Mouse (Mus musculus): ENCODE results near the gene Snap47. TPM values are rescaled to one million over a fixed set of nuclear protein-coding genes. Genes with fewer than 3 reads are reported as not detected.
A peak's percentile ranks its signal among the peaks of the same experiment; 100 is the strongest.

Gene Snap47
- total RNA-seq, 2 experiments from 2014 or later: 79.3 to 92.5 TPM

- no peak for DNase-seq
These were observed 27.9 kb downstream of the Snap47 start for GRCm38 (mm10) chr11:59423010-59423588.

- DNase-seq: no peak
These were observed 29.0 kb downstream of the Snap47 start for GRCm38 (mm10) chr11:59421967-59422366.

- no peak for DNase-seq
These were observed 29.6 kb downstream of the Snap47 start for GRCm38 (mm10) chr11:59421436-59421835.

- no peak for DNase-seq
These were observed 32.3 kb downstream of the Snap47 start for GRCm38 (mm10) chr11:59418708-59419107.

GRCm38 (mm10) chr11:59412999-59413863 is 37.8 kb downstream of the Snap47 start:
- peak in 1 of 2 experiments; percentile 29 for DNase-seq

DNA sequence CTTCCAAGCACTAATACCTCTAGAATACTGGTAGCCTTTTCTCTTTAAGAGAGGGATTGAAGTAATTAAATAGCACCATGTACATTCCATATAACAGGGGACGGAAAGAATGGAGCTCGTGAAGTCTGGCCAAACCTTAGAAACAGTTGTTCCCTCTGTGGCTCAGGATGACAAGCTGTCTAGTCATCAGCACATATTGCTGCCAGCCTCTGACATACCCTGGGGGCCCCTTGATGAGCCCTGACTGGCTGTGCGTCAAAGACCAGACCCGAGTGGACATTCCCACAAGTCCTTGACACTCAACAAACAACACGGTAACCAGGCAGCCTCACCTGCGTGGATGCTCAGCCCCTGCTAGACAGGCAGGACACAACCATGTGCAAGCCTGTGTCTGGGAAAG is 38.9 kb downstream of the Snap47 start:
- DNase-seq: peak in 1 of 2 experiments; percentile 39

- DNase-seq: peak; percentile 65 to 71
These were observed 40.1 kb downstream of the Snap47 start for GRCm38 (mm10) chr11:59410851-59411250.

DNA sequence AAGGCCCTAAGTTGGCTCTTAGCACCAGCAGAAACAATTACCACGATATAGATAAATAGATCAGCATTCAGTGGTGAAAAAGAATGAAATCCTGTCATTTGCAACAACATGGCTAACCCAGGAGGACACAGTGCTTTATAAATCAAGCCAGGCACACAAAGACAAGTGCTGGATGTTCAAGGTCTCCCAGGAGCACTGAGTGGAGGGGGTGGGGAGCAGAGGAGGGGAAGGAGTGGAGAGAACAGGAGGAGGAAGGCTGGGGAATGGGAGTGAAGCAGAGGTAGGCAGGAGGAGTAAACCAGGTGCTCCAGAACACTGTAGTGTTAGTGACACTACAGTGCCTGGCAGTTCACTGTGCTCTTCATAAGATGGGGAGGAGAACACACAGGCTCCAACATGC is 45.2 kb downstream of the Snap47 start:
- peak; percentile 54 to 76 for DNase-seq

GRCm38 (mm10) chr11:59400876-59401275 is 50.1 kb downstream of the Snap47 start:
- DNase-seq: no peak

DNA sequence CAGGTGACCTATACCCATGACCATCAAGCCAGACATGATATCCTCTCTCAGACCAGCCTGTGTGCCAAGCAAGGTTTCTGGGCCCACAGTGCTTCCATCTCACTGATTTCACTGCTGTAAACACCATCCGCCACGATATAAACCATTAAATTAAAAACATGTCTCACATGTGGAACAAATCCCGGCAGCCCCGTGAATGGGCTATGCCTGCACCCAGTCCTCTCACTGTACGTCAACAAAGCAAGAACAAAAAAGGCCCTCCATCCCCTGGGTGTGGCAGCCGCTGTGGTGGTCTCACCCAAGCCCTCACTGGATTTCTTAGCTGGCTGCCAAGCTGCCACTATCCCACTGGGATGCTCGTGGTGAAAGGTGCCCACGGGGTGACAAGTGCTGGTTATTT is 51.2 kb downstream of the Snap47 start:
- DNase-seq: no peak

GRCm38 (mm10) chr11:59397536-59398371 is 53.2 kb downstream of the Snap47 start:
- DNase-seq: no peak

DNA sequence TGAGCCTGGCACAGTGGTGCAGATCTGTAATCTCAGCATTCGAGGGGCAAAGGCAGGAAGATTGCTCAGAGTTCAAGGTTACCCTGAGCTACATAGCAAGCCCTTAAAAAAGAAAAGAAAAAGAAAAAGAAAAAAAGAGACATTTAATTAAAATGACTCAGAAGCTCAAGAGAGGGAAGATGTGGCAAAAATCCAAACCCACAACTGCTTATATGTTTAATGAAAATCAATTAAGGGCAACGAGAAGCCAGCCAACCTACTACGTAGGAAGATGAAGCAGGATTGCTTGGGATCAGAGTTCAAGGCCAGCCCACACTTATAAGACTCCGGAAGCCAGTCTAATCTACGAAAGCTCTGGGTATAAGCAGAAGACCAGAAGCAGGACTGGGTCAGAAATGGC is 56.5 kb downstream of the Snap47 start:
- no peak for DNase-seq

- peak; percentile 88 to 90 for DNase-seq
These were observed 57.4 kb downstream of the Snap47 start for GRCm38 (mm10) chr11:59393591-59393990.

GRCm38 (mm10) chr11:59392300-59392699 is 58.7 kb downstream of the Snap47 start:
- peak; percentile 56 to 58 for DNase-seq

- DNase-seq: no peak
These were observed 60.5 kb downstream of the Snap47 start for GRCm38 (mm10) chr11:59390470-59390869.

GRCm38 (mm10) chr11:59389617-59390016 is 61.4 kb downstream of the Snap47 start:
- no peak for DNase-seq

- DNase-seq: no peak
These were observed 62.2 kb downstream of the Snap47 start for GRCm38 (mm10) chr11:59388806-59389205.

GRCm38 (mm10) chr11:59387471-59387870 is 63.5 kb downstream of the Snap47 start:
- DNase-seq: no peak

DNA sequence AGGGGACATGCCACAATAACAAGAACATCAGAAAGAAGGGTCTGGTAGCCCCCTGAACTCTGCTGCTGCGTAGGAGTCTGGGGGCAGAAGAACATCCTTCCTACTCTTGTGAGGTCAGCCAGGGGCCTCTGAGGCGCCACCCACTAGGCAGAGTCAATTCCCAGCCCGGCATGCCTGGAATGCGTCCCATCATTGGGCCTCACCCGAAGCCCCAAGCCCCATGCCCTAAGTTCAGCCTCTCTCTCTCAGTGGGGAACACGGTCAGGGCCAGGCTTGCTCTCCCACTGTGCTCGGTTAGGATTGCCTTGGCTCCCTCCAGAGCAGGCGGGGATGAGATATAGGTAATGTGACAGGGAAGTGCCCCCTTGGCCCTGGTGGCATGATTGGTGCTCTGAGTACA is 65.9 kb downstream of the Snap47 start:
- no peak for DNase-seq

DNA sequence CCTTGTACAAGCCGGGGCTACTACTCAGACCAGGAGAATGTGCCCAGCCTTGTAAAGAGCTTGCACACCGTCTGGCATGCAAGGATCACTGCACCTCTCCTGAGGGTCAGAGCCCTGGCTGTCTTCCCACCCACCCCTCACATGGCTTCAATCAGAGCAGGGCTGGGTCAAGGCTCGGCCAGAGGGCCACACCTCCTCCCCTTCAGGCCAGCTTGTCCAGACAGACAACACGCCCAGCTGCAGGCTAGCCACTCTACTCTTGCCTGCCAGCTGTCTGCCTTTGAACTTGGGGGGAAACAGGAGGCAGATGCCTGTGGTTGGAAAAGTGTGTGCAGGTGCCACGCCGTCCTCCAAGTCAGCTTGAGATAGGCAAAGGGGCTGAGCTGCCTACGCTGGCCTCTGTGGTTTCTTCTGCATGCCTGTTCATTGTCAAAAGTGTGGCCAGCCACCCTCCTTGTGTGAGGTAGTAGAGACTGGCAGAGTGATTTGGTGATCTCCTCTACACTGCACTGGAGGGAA is 66.5 kb downstream of the Snap47 start:
- peak in 1 of 2 experiments; percentile 31 for DNase-seq

DNA sequence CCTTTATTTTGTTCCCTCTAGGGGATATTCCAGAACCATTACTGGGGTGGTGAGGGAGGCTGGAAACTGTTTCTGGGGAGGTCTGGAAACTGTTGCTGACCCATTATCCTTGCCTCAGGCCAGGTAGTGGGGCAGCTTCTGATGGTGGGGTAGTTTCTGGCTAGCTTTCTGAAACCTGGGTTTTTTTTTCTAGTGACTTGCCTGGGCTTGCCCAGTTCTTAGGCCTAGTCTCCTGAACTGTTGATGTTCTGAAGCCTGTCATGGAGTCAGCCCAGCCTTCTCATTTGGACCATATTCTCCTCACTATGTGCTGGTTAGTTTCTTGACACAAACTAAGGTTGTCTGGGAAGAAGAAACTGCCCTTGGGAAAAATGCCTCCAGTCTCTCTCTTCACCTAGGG is 71.4 kb downstream of the Snap47 start:
- no peak for DNase-seq

- DNase-seq: no peak
These were observed 73.0 kb downstream of the Snap47 start for GRCm38 (mm10) chr11:59377999-59378398.

All from adrenal gland, postnatal 36 days (tissue).